ENCODE assay signal across 8 mouse cellular contexts in genomic region chr11:114724787-114725590, GRCm38 (mm10). TPM values are rescaled to one million over a fixed set of nuclear protein-coding genes. Genes with fewer than 3 reads are reported as not detected.
DNase-seq lines count a peak whose midpoint lies in the region; ATAC-seq and TF ChIP-seq lines count a peak whose summit lies in the region.

No protein-coding gene starts in this region.

- H3K9me3 ChIP-seq in heart, embryonic 15.5 days (replicated peaks) = no peaks in the 10 kb centered on the region
- no peaks in the 10 kb centered on the region; the same call in 1 of the 2 replicates for H3K9me3 ChIP-seq in kidney, embryonic 14.5 days (ENCODE audit: control insufficient read depth, low read length)
- H3K9me3 ChIP-seq in forebrain, embryonic 15.5 days = no peaks in the 10 kb centered on the region

- no peak overlapping the region for H3K4me3 ChIP-seq in heart, embryonic 15.5 days
- no peak overlapping the region for H3K4me3 ChIP-seq in myocyte
- no peak overlapping the region for H3K4me3 ChIP-seq in kidney, embryonic 14.5 days (ENCODE audit: low read length)
- H3K4me3 ChIP-seq in forebrain, embryonic 15.5 days = no peak overlapping the region

- no peak for TF ChIP-seq POLR2A in myocyte (IDR thresholded peaks at IDR 0.05; ENCODE audit: insufficient read length, low read depth)

- H3K36me3 ChIP-seq in heart, embryonic 15.5 days = no peaks in the 10 kb centered on the region
- no peaks in the 10 kb centered on the region for H3K36me3 ChIP-seq in myocyte (ENCODE audit: control insufficient read depth, insufficient read depth)
- no peaks in the 10 kb centered on the region for H3K36me3 ChIP-seq in kidney, embryonic 14.5 days (ENCODE audit: control insufficient read depth, insufficient read depth, low read length)
- no peaks in the 10 kb centered on the region for H3K36me3 ChIP-seq in forebrain, embryonic 15.5 days

- peak overlapping the region; percentile 23 for H3K27ac ChIP-seq in heart, embryonic 15.5 days
- H3K27ac ChIP-seq in kidney, embryonic 14.5 days (ENCODE audit: low read depth, low read length) = no peak overlapping the region; the same call in 1 of the 2 replicates
- H3K27ac ChIP-seq in forebrain, embryonic 15.5 days (replicated peaks) = no peak overlapping the region

- no peaks in the 10 kb centered on the region for H3K27me3 ChIP-seq in heart, embryonic 15.5 days
- no peaks in the 10 kb centered on the region for H3K27me3 ChIP-seq in myocyte (ENCODE audit: control insufficient read depth, insufficient read depth, insufficient read length)
- no peaks in the 10 kb centered on the region for H3K27me3 ChIP-seq in kidney, embryonic 14.5 days (ENCODE audit: control insufficient read depth, insufficient read depth, low read length)
- no peaks in the 10 kb centered on the region for H3K27me3 ChIP-seq in forebrain, embryonic 15.5 days

- no peak overlapping the region for H3K9ac ChIP-seq in heart, embryonic 15.5 days
- H3K9ac ChIP-seq in kidney, embryonic 14.5 days (ENCODE audit: low read depth, low read length) = no peak overlapping the region
- H3K9ac ChIP-seq in forebrain, embryonic 15.5 days (replicated peaks) = no peak overlapping the region

- peak; percentile 43 to 48 for DNase-seq in cerebellum, adult 18-20 months
- no peak for DNase-seq in cerebellum, adult 9-11 months
- peak; percentile 62 for DNase-seq in urinary bladder, postnatal 14 days (ENCODE audit: low spot score)
- DNase-seq in urinary bladder, postnatal 10 days (ENCODE audit: low spot score) = no peak

- no peak for ATAC-seq in heart, embryonic 15.5 days (replicated peaks; ENCODE audit: insufficient number of reproducible peaks, insufficient read depth, low FRiP score, low read depth)
- no peak for ATAC-seq in kidney, embryonic 14.5 days (ENCODE audit: low FRiP score, low TSS enrichment)
- ATAC-seq in forebrain, embryonic 15.5 days (replicated peaks) = no peak

- H3K4me2 ChIP-seq in heart, embryonic 15.5 days = no peak overlapping the region
- peak overlapping the region; percentile 43 for H3K4me2 ChIP-seq in myocyte (ENCODE audit: low read depth)
- no peak overlapping the region for H3K4me2 ChIP-seq in kidney, embryonic 14.5 days (replicated peaks; ENCODE audit: low read depth, low read length)
- H3K4me2 ChIP-seq in forebrain, embryonic 15.5 days (replicated peaks) = no peak overlapping the region

- peaks cover 23% of the 10 kb centered on the region for H3K4me1 ChIP-seq in heart, embryonic 15.5 days (replicated peaks)
- H3K4me1 ChIP-seq in kidney, embryonic 14.5 days (ENCODE audit: control insufficient read depth, insufficient read depth, low read length) = 0 out of 2 replicates have a peak, but pooled peaks cover 9% of the 10 kb centered on the region
- peaks cover 18% of the 10 kb centered on the region for H3K4me1 ChIP-seq in forebrain, embryonic 15.5 days

- WGBS in heart, embryonic 15.5 days = 47% methylated on average over 11 of the region's 11 CpGs
- 54% methylated on average over 11 of the region's 11 CpGs for WGBS in kidney, embryonic 14.5 days
- 58% methylated on average over 11 of the region's 11 CpGs for WGBS in forebrain, embryonic 15.5 days

- H3ac ChIP-seq in myocyte (ENCODE audit: control insufficient read depth, insufficient read length) = no peak overlapping the region

- H3K79me2 ChIP-seq in myocyte (ENCODE audit: control insufficient read depth, insufficient read depth) = no peaks in the 10 kb centered on the region

TF ChIP-seq in myocyte, 11 proteins besides CTCF, POLR2A, EP300 and RAD21:
- TF ChIP-seq USF1 (IDR thresholded peaks at IDR 0.05; ENCODE audit: low read depth) = no peak
- no peak for TF ChIP-seq POLR2AphosphoS2 (IDR thresholded peaks at IDR 0.05; ENCODE audit: insufficient read length, low read depth)
- TF ChIP-seq MYOD1 (IDR thresholded peaks at IDR 0.05; ENCODE audit: control insufficient read depth in 1 of 3, insufficient read length in 2 of 3, low read depth in 2 of 3) = no peak
- 0 out of 2 replicates have a peak, but pooled peaks have one; percentile 26 for TF ChIP-seq CEBPB (IDR thresholded peaks at IDR 0.05; ENCODE audit: insufficient read depth, poor library complexity, severe bottlenecking)
TF ChIP-seq in myocyte: peak in this region for 1.

RNA-seq across cellular contexts. Expression of gene Dnaic2, which starts 2.2 kb away (rescaled TPM):
- polyA plus RNA-seq in heart, embryonic 15.5 days (2015; fragmentation: Nextera tagmentation; extraction: Ambion mirVana) = 0.64 and 1.0 TPM in 2 replicates
- 1.00 TPM for polyA plus RNA-seq in myocyte (2012; fragmentation: generic; extraction: Trizol)
- polyA plus RNA-seq in kidney, embryonic 14.5 days (2014; fragmentation: Nextera tagmentation; extraction: Ambion mirVana) = 0.28 and 0.36 TPM in 2 replicates
- 1.9 and 2.6 TPM in 2 replicates for polyA plus RNA-seq in forebrain, embryonic 15.5 days (2015; fragmentation: Nextera tagmentation; extraction: Ambion mirVana)

RNA-seq across cellular contexts. Expression of gene Kif19a, which starts 40.2 kb away (rescaled TPM):
- 0.16 and 0.33 TPM in 2 replicates for polyA plus RNA-seq in heart, embryonic 15.5 days (2015; fragmentation: Nextera tagmentation; extraction: Ambion mirVana)
- polyA plus RNA-seq in myocyte (2012; fragmentation: generic; extraction: Trizol) = 5.4 TPM
- 0.14 and 0.21 TPM in 2 replicates for polyA plus RNA-seq in kidney, embryonic 14.5 days (2014; fragmentation: Nextera tagmentation; extraction: Ambion mirVana)
- polyA plus RNA-seq in forebrain, embryonic 15.5 days (2015; fragmentation: Nextera tagmentation; extraction: Ambion mirVana) = 0.52 and 0.83 TPM in 2 replicates

RNA-seq across cellular contexts. Expression of gene Ttyh2, which starts 49.8 kb away (rescaled TPM):
- polyA plus RNA-seq in heart, embryonic 15.5 days (2015; fragmentation: Nextera tagmentation; extraction: Ambion mirVana) = 9.3 and 11.6 TPM in 2 replicates
- 40.6 TPM for polyA plus RNA-seq in myocyte (2012; fragmentation: generic; extraction: Trizol)
- polyA plus RNA-seq in kidney, embryonic 14.5 days (2014; fragmentation: Nextera tagmentation; extraction: Ambion mirVana) = 9.1 and 10.4 TPM in 2 replicates
- polyA plus RNA-seq in forebrain, embryonic 15.5 days (2015; fragmentation: Nextera tagmentation; extraction: Ambion mirVana) = 23.1 and 24.1 TPM in 2 replicates

RNA-seq across cellular contexts. Expression of gene Rpl38, which starts 56.7 kb away (rescaled TPM):
- polyA plus RNA-seq in heart, embryonic 15.5 days (2015; fragmentation: Nextera tagmentation; extraction: Ambion mirVana) = 553 and 775 TPM in 2 replicates
- polyA plus RNA-seq in myocyte (2012; fragmentation: generic; extraction: Trizol) = 3,783 TPM
- 1,061 and 1,397 TPM in 2 replicates for polyA plus RNA-seq in kidney, embryonic 14.5 days (2014; fragmentation: Nextera tagmentation; extraction: Ambion mirVana)
- 787 and 864 TPM in 2 replicates for polyA plus RNA-seq in forebrain, embryonic 15.5 days (2015; fragmentation: Nextera tagmentation; extraction: Ambion mirVana)

Comparison
In these comparisons a context has a peak if more than half of its experiments do, and no peak if none do; other contexts are left out.
1. DNase-seq: peak in cerebellum, adult 18-20 months (2 of 2) and urinary bladder, postnatal 14 days (single experiment); none in cerebellum, adult 9-11 months (single experiment) and urinary bladder, postnatal 10 days (single experiment).